Mouse (Mus musculus) layer of hippocampus, adult 2 months (tissue): Measurements from ENCODE around the gene D630023F18Rik. TPM values are rescaled to one million over a fixed set of nuclear protein-coding genes. Genes with fewer than 3 reads are reported as not detected.

ENCODE experiments used
- DNase-seq, 2 experiments: peaks; one replicate each; pipeline ENCODE4 v3.0.0; 2022; ENCODE audit warnings: low spot score in 2 of 2
- H3K27ac ChIP-seq: fragments of 200-600 bp; 2 replicates; pipeline ENCODE4 v1.8.1; 2022
- H3K4me3 ChIP-seq: fragments of 200-600 bp; 2 replicates; pipeline ENCODE4 v1.8.1; 2022; ENCODE audit warnings: mild to moderate bottlenecking
- CTCF ChIP-seq: fragments of 200-600 bp; conservative IDR thresholded peaks from 2 replicates; pipeline ENCODE4 v1.8.1; 2022; ENCODE audit warnings: antibody characterized with exemption, mild to moderate bottlenecking, moderate library complexity
- total RNA-seq, 2 experiments: library from RNA; stranded (reverse); gene quantifications; 2 replicates each; pipeline ENCODE4 v1.2.3; 2021

D630023F18Rik gene
- total RNA-seq, 2 experiments from 2014 or later, result 8.4 to 8.8 TPM

GRCm38 (mm10) chr1:65096953-65097352 lies 26.1 kb downstream of the D630023F18Rik start:
- H3K27ac ChIP-seq, result no peak overlapping the region
- DNase-seq, result no peak
- TF ChIP-seq CTCF, result no peak
- no peak overlapping the region for H3K4me3 ChIP-seq

DNA sequence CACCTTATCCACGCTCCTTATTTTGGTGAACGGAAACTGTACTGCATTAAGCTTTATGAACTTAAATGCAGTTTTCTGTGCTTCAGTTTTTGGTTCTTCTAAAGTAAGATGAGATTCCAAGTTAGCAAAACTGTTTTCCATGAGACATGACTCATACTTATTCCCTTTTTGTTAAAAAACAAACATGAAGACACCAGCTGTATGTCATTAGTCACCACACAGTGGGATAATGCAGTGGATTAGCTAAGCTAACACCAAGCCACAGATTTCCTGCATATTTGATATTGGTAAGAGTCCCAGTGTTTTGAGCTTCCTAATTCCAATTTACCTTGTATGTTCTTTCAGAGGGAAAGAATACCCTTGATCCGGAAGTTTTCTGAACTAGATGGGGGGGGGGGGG lies 31.4 kb downstream of the D630023F18Rik start:
- DNase-seq, result peak in 1 of 2 experiments; percentile 14
- H3K27ac ChIP-seq, result no peak overlapping the region
- no peak overlapping the region for H3K4me3 ChIP-seq
- no peak for TF ChIP-seq CTCF

- no peak overlapping the region for H3K4me3 ChIP-seq
- TF ChIP-seq CTCF, result no peak
- H3K27ac ChIP-seq, result no peak overlapping the region
- DNase-seq, result no peak
Observed at GRCm38 (mm10) chr1:65090370-65090769, 32.6 kb downstream of the D630023F18Rik start.

DNA sequence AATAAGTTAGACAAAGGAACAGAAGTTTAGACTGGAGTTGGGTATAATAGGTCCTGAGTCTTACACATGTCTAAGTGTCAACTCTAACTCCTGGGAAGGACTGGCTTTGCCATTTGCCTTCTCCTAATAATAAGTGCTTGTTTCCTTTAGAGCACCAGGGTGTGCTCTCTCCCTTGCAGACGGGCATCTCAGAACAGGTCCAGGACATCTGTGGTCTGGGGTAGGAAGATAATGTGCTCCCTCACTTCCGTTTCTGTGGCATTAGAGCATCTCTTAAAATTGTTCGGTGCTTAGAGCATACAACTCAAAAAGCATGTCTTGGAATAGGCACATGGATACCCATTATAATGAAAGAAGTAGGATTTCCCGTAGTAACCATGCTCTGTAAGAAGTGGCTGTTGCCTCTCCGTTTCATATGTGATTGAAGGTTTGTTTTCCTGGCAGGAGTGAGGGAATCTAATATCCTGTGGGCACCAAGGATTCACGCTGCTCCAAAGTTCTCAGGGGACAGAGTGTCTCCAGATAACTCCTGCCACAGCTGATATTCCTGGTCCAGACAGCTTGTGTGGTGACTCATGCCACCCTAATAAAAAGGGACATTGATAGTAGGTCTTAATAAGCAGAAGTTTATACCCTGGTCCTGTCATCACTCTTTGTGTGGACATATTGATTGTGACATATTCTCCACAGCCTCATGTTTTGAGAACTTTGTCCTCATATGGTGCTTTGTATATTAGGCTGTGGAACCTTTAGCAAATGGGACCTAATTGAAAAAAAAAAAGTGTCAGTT lies 34.3 kb downstream of the D630023F18Rik start:
- TF ChIP-seq CTCF, result no peak
- H3K4me3 ChIP-seq, result no peak overlapping the region
- no peak overlapping the region for H3K27ac ChIP-seq
- DNase-seq, result no peak

- H3K27ac ChIP-seq, result no peak within 1 kb of the TSS
- no peak for TF ChIP-seq CTCF
- no peak for DNase-seq
- H3K4me3 ChIP-seq, result no peak within 1 kb of the TSS
Observed at GRCm38 (mm10) chr1:65082188-65082587, 40.8 kb downstream of the D630023F18Rik start, which contains the start of gene Crygb. Crygb (minus strand) TSS chr1:65082288.

DNA sequence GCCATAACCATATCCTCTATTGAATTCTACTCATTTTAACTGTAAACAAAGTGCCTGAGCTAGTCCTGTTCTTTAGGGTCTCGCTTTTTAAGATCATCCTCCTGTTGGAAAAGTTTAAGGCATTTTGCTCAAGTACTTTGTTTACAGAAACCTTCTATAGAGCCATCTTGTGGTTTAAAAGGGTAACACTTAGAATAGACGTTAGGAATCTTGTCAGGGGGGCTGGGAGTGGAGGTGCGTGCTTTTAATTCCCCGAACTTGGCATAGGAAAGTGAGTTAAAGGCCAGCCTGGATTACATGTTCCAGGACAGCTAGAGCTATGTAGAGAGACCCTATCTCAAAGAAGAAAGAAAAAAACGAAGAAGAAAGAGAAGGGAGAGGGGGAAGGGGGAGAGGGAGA lies 47.4 kb downstream of the D630023F18Rik start:
- peak; percentile 74 for TF ChIP-seq CTCF
- no peak for DNase-seq
- no peak overlapping the region for H3K4me3 ChIP-seq
- no peak overlapping the region for H3K27ac ChIP-seq

DNA sequence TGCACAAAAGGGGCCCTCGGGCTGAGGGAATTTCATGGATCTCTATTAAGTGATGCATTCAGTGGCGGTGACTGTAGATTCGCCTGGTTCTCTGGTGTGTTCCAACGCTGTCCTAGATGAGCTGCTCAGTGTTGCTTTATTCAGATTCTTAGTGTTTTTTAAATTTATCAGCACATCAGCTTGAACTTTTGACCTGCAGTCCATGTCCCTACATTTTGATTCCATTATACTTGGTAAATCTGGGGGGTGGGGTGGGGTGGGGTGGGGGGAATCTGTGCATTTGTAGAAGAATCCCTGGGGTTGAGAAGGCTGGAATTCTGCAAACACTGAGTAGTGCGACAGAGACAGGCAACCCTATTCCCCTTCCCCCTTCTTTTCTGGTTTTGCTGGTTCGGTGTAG lies 49.4 kb downstream of the D630023F18Rik start, which contains the start of gene Crygc:
Crygc (minus strand) TSS at position 101 of the 400 bp plus-strand sequence.
- DNase-seq, result no peak
- H3K4me3 ChIP-seq, result no peak within 1 kb of the TSS
- no peak for TF ChIP-seq CTCF
- H3K27ac ChIP-seq, result no peak within 1 kb of the TSS

GRCm38 (mm10) chr1:65067842-65068241 lies 55.2 kb downstream of the D630023F18Rik start:
- Histone ChIP-seq H3K27ac (no peak overlapping the region), H3K4me3 (no peak overlapping the region)
- TF ChIP-seq CTCF, result no peak
- no peak for DNase-seq

- Histone ChIP-seq H3K4me3 (no peak overlapping the region), H3K27ac (no peak overlapping the region)
- no peak for DNase-seq
- TF ChIP-seq CTCF, result no peak
Observed at GRCm38 (mm10) chr1:65064201-65064600, 58.8 kb downstream of the D630023F18Rik start.

DNA sequence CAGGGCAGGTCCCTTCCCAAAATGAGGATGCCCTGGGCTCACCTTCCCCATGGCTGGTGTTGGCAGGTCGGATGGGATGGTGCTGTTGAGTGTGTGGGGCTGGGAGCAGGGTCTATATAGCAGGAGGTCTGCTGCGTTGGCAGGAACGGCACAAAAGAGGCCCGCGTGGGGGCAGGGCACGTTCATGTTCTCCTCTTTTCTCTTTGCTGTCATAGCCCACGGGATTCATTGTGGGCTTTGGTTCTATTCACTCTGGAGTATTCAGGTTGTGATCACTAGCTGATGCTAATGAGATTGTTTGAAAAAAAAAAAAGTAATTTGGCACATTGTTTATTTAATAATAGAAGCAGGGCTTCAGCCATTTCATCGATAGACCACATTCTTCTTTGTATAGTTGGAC lies 59.7 kb downstream of the D630023F18Rik start, which contains the start of gene Crygd:
Crygd (minus strand) TSS at position 101 of the 400 bp plus-strand sequence.
- no peak within 1 kb of the TSS for H3K4me3 ChIP-seq
- no peak for DNase-seq
- H3K27ac ChIP-seq, result no peak within 1 kb of the TSS
- no peak for TF ChIP-seq CTCF

Other genes starting within 250 kb of the D630023F18Rik start
- 10 to 100 TPM; 35.6 to 36.0 TPM for gene Plekhm3, start 166.4 kb downstream of the D630023F18Rik start, total RNA-seq
- gene Akr1cl, start 90.5 kb downstream of the D630023F18Rik start, total RNA-seq, result not detected
- gene Cryge, start 72.1 kb downstream of the D630023F18Rik start, total RNA-seq, result not detected
- gene Crygd, start 59.8 kb downstream of the D630023F18Rik start, total RNA-seq, result not detected
- not detected for gene Crygc, start 49.5 kb downstream of the D630023F18Rik start, total RNA-seq
- not detected for gene Crygb, start 40.9 kb downstream of the D630023F18Rik start, total RNA-seq
- gene Cryga, start 19.8 kb downstream of the D630023F18Rik start, total RNA-seq, result under 1 TPM in 1 of 2 experiments, not detected in 1; 0.87 TPM
- gene Gm28845, start 3.7 kb downstream of the D630023F18Rik start, total RNA-seq, result under 1 TPM in 1 of 2 experiments, not detected in 1; 0.76 TPM
- 10 to 100 TPM; 41.5 to 49.6 TPM for gene Idh1, start 63.3 kb upstream of the D630023F18Rik start, total RNA-seq
- gene Pikfyve, start 63.5 kb upstream of the D630023F18Rik start, total RNA-seq, result 10 to 100 TPM; 43.8 to 47.7 TPM
- gene Pth2r, start 158.8 kb upstream of the D630023F18Rik start, total RNA-seq, result under 1 TPM; 0.25 to 0.28 TPM